Mouse (Mus musculus) B cell, adult 2 months (primary cell): ENCODE measurements around the gene Hist1h1d.
"Not testable (repeated sequence)": the region's sequence is repeated elsewhere in the genome, so short reads cannot be mapped to it uniquely, and the experiment has no call there.

Experiments
- DNase-seq, 2 experiments: peaks; one replicate each; pipeline ENCODE4 v3.0.0; 2022

Gene Hist1h1d

GRCm38 (mm10) chr13:23573898-23574524 lies 20.9 kb downstream of the Hist1h1d start, which contains the start of the genes Hist1h2bf and Hist1h2ad:
TSS of gene Hist1h2bf (minus strand) at chr13:23574196.
TSS of gene Hist1h2ad (plus strand) at chr13:23574381.
- peak; percentile 86 to 88 for DNase-seq

GRCm38 (mm10) chr13:23574546-23575170 lies 21.6 kb downstream of the Hist1h1d start:
- DNase-seq: peak; percentile 51 to 54

- peak; percentile 74 to 77 for DNase-seq
Observed at GRCm38 (mm10) chr13:23575271-23575851, 22.3 kb downstream of the Hist1h1d start, which contains the start of gene Hist1h3d. TSS of gene Hist1h3d (plus strand) at chr13:23575763.

GRCm38 (mm10) chr13:23575864-23576313 lies 22.8 kb downstream of the Hist1h1d start:
- peak in 1 of 2 experiments; percentile 38 for DNase-seq

GRCm38 (mm10) chr13:23576351-23576881 lies 23.4 kb downstream of the Hist1h1d start:
- no peak for DNase-seq

- DNase-seq: no peak
Observed at GRCm38 (mm10) chr13:23576906-23577639, 24.0 kb downstream of the Hist1h1d start.

- no peak for DNase-seq
Observed at GRCm38 (mm10) chr13:23577835-23578234, 24.8 kb downstream of the Hist1h1d start.

- DNase-seq: peak; percentile 97
Observed at GRCm38 (mm10) chr13:23581408-23582218, 28.6 kb downstream of the Hist1h1d start, which contains the start of gene Hist1h4d. TSS of gene Hist1h4d (plus strand) at chr13:23581598.

- DNase-seq: no peak
Observed at GRCm38 (mm10) chr13:23582219-23583056, 29.4 kb downstream of the Hist1h1d start.

- DNase-seq: no peak
Observed at GRCm38 (mm10) chr13:23583387-23584068, 30.5 kb downstream of the Hist1h1d start.

GRCm38 (mm10) chr13:23584331-23584730 lies 31.3 kb downstream of the Hist1h1d start:
- DNase-seq: peak in 1 of 2 experiments; percentile 31

- DNase-seq: peak; percentile 84 to 85
Observed at GRCm38 (mm10) chr13:23585029-23585441, 32.0 kb downstream of the Hist1h1d start.

- peak; percentile 83 for DNase-seq
Observed at GRCm38 (mm10) chr13:23585442-23586098, 32.5 kb downstream of the Hist1h1d start.

GRCm38 (mm10) chr13:23586099-23586939 lies 33.3 kb downstream of the Hist1h1d start:
- DNase-seq: peak; percentile 36

- DNase-seq: no peak
Observed at GRCm38 (mm10) chr13:23586940-23587225, 33.8 kb downstream of the Hist1h1d start.

- no peak for DNase-seq
Observed at GRCm38 (mm10) chr13:23591206-23591605, 38.1 kb downstream of the Hist1h1d start.

GRCm38 (mm10) chr13:23591886-23592285 lies 38.8 kb downstream of the Hist1h1d start:
- DNase-seq: not testable (repeated sequence)

- no peak for DNase-seq
Observed at GRCm38 (mm10) chr13:23592614-23593013, 39.6 kb downstream of the Hist1h1d start.
